Comparison of ENCODE assay signal across 8 mouse cellular contexts in the genomic region with DNA sequence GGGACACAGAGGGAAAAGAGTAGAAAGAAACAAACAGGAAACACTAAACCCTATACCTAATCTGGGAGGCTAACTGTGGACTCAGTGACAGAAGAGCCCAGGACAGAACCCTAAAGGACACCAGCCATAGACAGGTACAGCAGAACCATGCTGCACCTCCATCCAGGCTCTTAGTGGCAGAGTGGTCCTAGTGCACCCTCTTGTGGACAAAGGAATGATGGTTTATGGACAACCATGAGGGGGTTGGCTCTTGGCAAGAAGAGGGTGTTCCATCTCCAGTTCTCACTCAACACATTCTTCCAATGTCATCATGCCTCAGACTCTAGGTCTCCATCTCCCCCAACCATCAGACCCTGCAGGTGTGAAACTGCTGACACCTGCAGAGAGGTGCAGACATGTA. TPM values are rescaled to one million over a fixed set of nuclear protein-coding genes. Genes with fewer than 3 reads are reported as not detected.
A peak's percentile ranks its signal among the peaks of the same experiment; 100 is the strongest.
DNase-seq lines count a peak whose midpoint lies in the region; ATAC-seq and TF ChIP-seq lines count a peak whose summit lies in the region.

No protein-coding gene starts in this region.

- H3K9ac ChIP-seq in midbrain, postnatal 0 days (replicated peaks; ENCODE audit: low read length, poor library complexity, severe bottlenecking) = no peak overlapping the region

- H3ac ChIP-seq in C2C12 (ENCODE audit: control insufficient read depth, insufficient read length, low read depth) = no peak overlapping the region

- POLR2A ChIA-PET in Patski (lab: Charles Lee) = no interaction called here

- in situ Hi-C loops in Patski (cut with MboI; ENCODE audit: low pct_unique_long_range_greater_than_20kb) = loop anchor here (5.0 kb wide), 2 partner anchors 37 to 67 kb away; a partner anchor contains a TSS

- H3K79me2 ChIP-seq in C2C12 (ENCODE audit: control insufficient read depth, insufficient read depth) = no peaks in the 10 kb centered on the region

- H3K36me3 ChIP-seq in C2C12 (ENCODE audit: control insufficient read depth, insufficient read depth) = no peaks in the 10 kb centered on the region
- peaks cover 5% of the 10 kb centered on the region; the same call in 1 of the 2 replicates for H3K36me3 ChIP-seq in midbrain, postnatal 0 days (ENCODE audit: insufficient read depth, low read length)

- H3K27ac ChIP-seq in midbrain, postnatal 0 days (ENCODE audit: low read depth, low read length) = no peak overlapping the region

- DNase-seq in Patski (ENCODE audit: low read depth, low spot score) (no peak), liver (peak; percentile 58)
- peak; percentile 71 to 72 for DNase-seq in heart, adult 9 months (ENCODE audit: low spot score in 2 of 2)
- DNase-seq in kidney, adult 18-20 months = peak; percentile 57
- DNase-seq in midbrain, postnatal 0 days (ENCODE audit: low spot score) = peak; percentile 71
- peak; percentile 29 to 31 for DNase-seq in thymus, postnatal 36 days

- ATAC-seq in Patski = peak; percentile 59
- peak; percentile 96 for ATAC-seq in common myeloid progenitor, adult 5-6 weeks (replicated peaks; ENCODE audit: low read depth, poor library complexity, severe bottlenecking)
- ATAC-seq in midbrain, postnatal 0 days (ENCODE audit: low FRiP score) = no peak

- peak; percentile 76 for TF ChIP-seq CTCF in C2C12 (IDR thresholded peaks at IDR 0.05; ENCODE audit: control insufficient read depth, insufficient read depth, insufficient read length)
- peak; percentile 96 for TF ChIP-seq CTCF in Patski (IDR thresholded peaks at IDR 0.05)
- TF ChIP-seq CTCF in midbrain, postnatal 0 days (IDR thresholded peaks at IDR 0.05) = peak; percentile 82

- no peaks in the 10 kb centered on the region for H3K79me3 ChIP-seq in C2C12 (ENCODE audit: low read depth)

- CTCF ChIA-PET in Patski (lab: Charles Lee) = interaction anchor here (1.0 to 8.0 kb wide), 7 partner anchors 10 to 118 kb away, joined by 3 to 72 read pairs (median 6); a partner anchor contains a TSS

- H3K27me3 ChIP-seq in C2C12 (ENCODE audit: control insufficient read depth, insufficient read depth, insufficient read length) = no peaks in the 10 kb centered on the region
- H3K27me3 ChIP-seq in Patski = no peaks in the 10 kb centered on the region
- H3K27me3 ChIP-seq in midbrain, postnatal 0 days (ENCODE audit: insufficient read depth, low read length) = no peaks in the 10 kb centered on the region

- H3K4me3 ChIP-seq in C2C12 (ENCODE audit: insufficient read depth, poor library complexity, severe bottlenecking) = no peak overlapping the region
- H3K4me3 ChIP-seq in midbrain, postnatal 0 days (ENCODE audit: low read depth, low read length) = no peak overlapping the region

- H3K9me3 ChIP-seq in midbrain, postnatal 0 days (ENCODE audit: low read length) = no peaks in the 10 kb centered on the region

- H3K4me2 ChIP-seq in midbrain, postnatal 0 days (ENCODE audit: low read depth, low read length, poor library complexity, severe bottlenecking) = no peak overlapping the region

- no peaks in the 10 kb centered on the region for H3K4me1 ChIP-seq in midbrain, postnatal 0 days (ENCODE audit: insufficient read depth, low read length)

TF ChIP-seq in C2C12, 6 proteins besides CTCF, POLR2A, EP300 and RAD21:
- TF ChIP-seq MAX (IDR thresholded peaks at IDR 0.05) = no peak
- TF ChIP-seq MYOD1 (IDR thresholded peaks at IDR 0.05; ENCODE audit: control insufficient read depth, insufficient read length, low read depth) = no peak
- TF ChIP-seq MYOG (IDR thresholded peaks at IDR 0.05; ENCODE audit: control insufficient read depth, extremely low read depth, insufficient read length) = no peak
- TF ChIP-seq FOSL1 (IDR thresholded peaks at IDR 0.05; ENCODE audit: insufficient read depth, low read length, poor library complexity, severe bottlenecking) = no peak
- no peak for TF ChIP-seq CEBPB (IDR thresholded peaks at IDR 0.05; ENCODE audit: low read depth)
- TF ChIP-seq USF1 (IDR thresholded peaks at IDR 0.05; ENCODE audit: low read depth) = no peak

RNA-seq across cellular contexts. Expression of a gene that starts 11.8 kb away (rescaled TPM):
- polyA plus RNA-seq in C2C12 (2012; fragmentation: generic; extraction: Trizol) (95.1 TPM), Patski (2021) (159 TPM)
- total RNA-seq in common myeloid progenitor, adult 5-6 weeks (2017) = 27.5 and 33.4 TPM in 2 replicates
- 214 and 238 TPM in 2 replicates for total RNA-seq in midbrain, postnatal 0 days (2014; rRNA removed)
- 272 and 300 TPM in 2 replicates for polyA plus RNA-seq in midbrain, postnatal 0 days (2015; fragmentation: Nextera tagmentation; extraction: Ambion mirVana)

RNA-seq across cellular contexts. Expression of a gene that starts 35.5 kb away (rescaled TPM):
- polyA plus RNA-seq in C2C12 (2012; fragmentation: generic; extraction: Trizol) (0.11 TPM), Patski (2021) (8.2 TPM)
- not detected in 2 replicates for total RNA-seq in common myeloid progenitor, adult 5-6 weeks (2017)
- total RNA-seq in midbrain, postnatal 0 days (2014; rRNA removed) = 0.57 and 0.88 TPM in 2 replicates
- 1.3 and 1.9 TPM in 2 replicates for polyA plus RNA-seq in midbrain, postnatal 0 days (2015; fragmentation: Nextera tagmentation; extraction: Ambion mirVana)

RNA-seq across cellular contexts. Expression of a gene that starts 51.0 kb away (rescaled TPM):
- 28.7 TPM for polyA plus RNA-seq in C2C12 (2012; fragmentation: generic; extraction: Trizol)
- 84.2 TPM for polyA plus RNA-seq in Patski (2021)
- total RNA-seq in common myeloid progenitor, adult 5-6 weeks (2017) = 21.9 and 39.1 TPM in 2 replicates
- total RNA-seq in midbrain, postnatal 0 days (2014; rRNA removed) = 12.6 and 16.1 TPM in 2 replicates
- polyA plus RNA-seq in midbrain, postnatal 0 days (2015; fragmentation: Nextera tagmentation; extraction: Ambion mirVana) = 32.6 and 32.7 TPM in 2 replicates

RNA-seq across cellular contexts. Expression of a gene that starts 57.4 kb away (rescaled TPM):
- 8.8 TPM for polyA plus RNA-seq in C2C12 (2012; fragmentation: generic; extraction: Trizol)
- 68.3 TPM for polyA plus RNA-seq in Patski (2021)
- 2.4 and 3.5 TPM in 2 replicates for total RNA-seq in common myeloid progenitor, adult 5-6 weeks (2017)
- 32.9 and 47.2 TPM in 2 replicates for total RNA-seq in midbrain, postnatal 0 days (2014; rRNA removed)
- polyA plus RNA-seq in midbrain, postnatal 0 days (2015; fragmentation: Nextera tagmentation; extraction: Ambion mirVana) = 27.3 and 27.9 TPM in 2 replicates
